Mouse (Mus musculus) liver, adult 2 months (tissue): Measurements from ENCODE around the gene Actl6b. TPM values are rescaled to one million over a fixed set of nuclear protein-coding genes. Genes with fewer than 3 reads are reported as not detected.

Source experiments
- DNase-seq: peaks from one replicate; pipeline ENCODE4 v3.0.0-alpha.2; 2011; ENCODE audit warnings: low read depth, low spot score; ENCODE audit errors: extremely low read depth
- H3K27ac ChIP-seq: fragments of 200-500 bp; replicated peaks from 2 replicates; pipeline ENCODE4 v1.5.1; 2012; ENCODE audit warnings: low read depth, mild to moderate bottlenecking, control low read depth, inconsistent platforms, low read length; ENCODE audit not compliant: insufficient read depth
- H3K27me3 ChIP-seq: fragments of 200-500 bp; 2 replicates; pipeline ENCODE4 v1.6.1; 2012; ENCODE audit warnings: mild to moderate bottlenecking, moderate library complexity, low read length, inconsistent platforms; ENCODE audit not compliant: control insufficient read depth, insufficient read depth
- H3K36me3 ChIP-seq: fragments of 200-500 bp; 2 replicates; pipeline ENCODE4 v1.6.1; 2012; ENCODE audit warnings: low read length, inconsistent platforms; ENCODE audit not compliant: control insufficient read depth, insufficient read depth
- H3K4me1 ChIP-seq: fragments of 200-500 bp; 2 replicates; pipeline ENCODE4 v1.6.1; 2011; ENCODE audit warnings: low read length; ENCODE audit not compliant: control insufficient read depth, insufficient read depth
- H3K4me3 ChIP-seq: fragments of 200-500 bp; 2 replicates; pipeline ENCODE4 v1.5.1; 2011; ENCODE audit warnings: low read depth, mild to moderate bottlenecking, control low read depth, low read length, moderate library complexity; ENCODE audit not compliant: insufficient read depth
- H3K79me2 ChIP-seq: fragments of 200-500 bp; 2 replicates; pipeline ENCODE4 v1.6.1; 2012; ENCODE audit warnings: inconsistent platforms, mild to moderate bottlenecking, low read length, moderate library complexity; ENCODE audit not compliant: control insufficient read depth, insufficient read depth
- H3K9ac ChIP-seq: fragments of 200-500 bp; 2 replicates; pipeline ENCODE4 v1.6.1; 2012; ENCODE audit warnings: low read depth, mild to moderate bottlenecking, control low read depth, inconsistent platforms, low read length
- CTCF ChIP-seq: fragments of 200-500 bp; IDR thresholded peaks from 2 replicates; pipeline ENCODE4 v1.5.1; 2011; ENCODE audit warnings: low read depth, low read length, control low read depth
- POLR2A ChIP-seq: fragments of 200-500 bp; IDR thresholded peaks from 2 replicates; pipeline ENCODE4 v1.6.1; 2011; ENCODE audit warnings: low read length, control low read depth; ENCODE audit not compliant: insufficient read depth; ENCODE audit errors: extremely low read depth
- WGBS: fragments of 180-500 bp; shearing (Covaris S2); methylation state at CpG from one replicate; pipeline ENCODE4 v1.1.7; 2018; 5-methylcytosine and 5-hydroxymethylcytosine counted together
- polyA plus RNA-seq: library from polyadenylated mRNA; depleted of rRNA; stranded (reverse); fragments of >200 nt; gene quantifications from 2 replicates; pipeline ENCODE4 v1.2.3, GENCODE M21; 2012
- total RNA-seq: library from RNA; depleted of rRNA; stranded (reverse); fragments of >200 nt; gene quantifications from 2 replicates; pipeline ENCODE4 v1.2.3, GENCODE M21; 2014

The Actl6b gene
- total and polyA plus RNA-seq, 2 experiments, result not detected

GRCm38 (mm10) chr5:137597625-137598024 lies 44.3 kb downstream of the Actl6b start:
- Histone ChIP-seq H3K27ac (no peak overlapping the region), H3K27me3 (no peaks in the 10 kb centered on the region), H3K9ac (no peak overlapping the region), H3K4me3 (no peak overlapping the region), H3K4me1 (peaks cover 21% of the 10 kb centered on the region), H3K79me2 (peaks cover 7% of the 10 kb centered on the region; the same call in 1 of the 2 replicates), H3K36me3 (no peaks in the 10 kb centered on the region)
- WGBS, result 93% methylated on average over 6 of the region's 6 CpGs
- DNase-seq, result no peak
- TF ChIP-seq CTCF (no peak), POLR2A (no peak)

GRCm38 (mm10) chr5:137598100-137598826 lies 44.9 kb downstream of the Actl6b start:
- 73% methylated on average over 2 of the region's 2 CpGs for WGBS
- Histone ChIP-seq H3K79me2 (peaks cover 9% of the 10 kb centered on the region; the same call in 1 of the 2 replicates), H3K27ac (no peak overlapping the region), H3K36me3 (no peaks in the 10 kb centered on the region), H3K27me3 (no peaks in the 10 kb centered on the region), H3K4me1 (peaks cover 17% of the 10 kb centered on the region), H3K9ac (no peak overlapping the region), H3K4me3 (no peak overlapping the region)
- DNase-seq, result no peak
- no peak for TF ChIP-seq CTCF
- TF ChIP-seq POLR2A, result no peak

DNA sequence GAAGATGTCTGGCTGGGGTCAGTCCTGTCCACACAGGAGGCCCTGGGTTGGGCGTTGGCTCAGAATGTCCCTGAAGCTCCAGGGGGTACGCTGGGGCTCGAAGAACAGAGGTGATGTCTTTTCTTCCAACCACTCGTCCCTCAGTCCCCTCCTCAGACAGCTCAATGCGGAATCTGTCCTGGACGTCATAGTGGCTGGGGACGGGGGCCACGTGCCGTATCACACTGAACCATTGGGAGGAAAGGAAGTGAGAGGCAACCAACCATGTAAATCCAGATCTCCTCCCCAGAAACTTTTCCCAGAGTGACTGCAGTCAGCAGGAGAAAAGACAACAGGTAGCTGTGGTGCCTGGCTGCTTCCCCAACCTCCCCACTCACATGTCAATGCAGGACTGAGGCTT lies 46.3 kb downstream of the Actl6b start:
- H3K9ac ChIP-seq, result peak overlapping the region; percentile 74
- DNase-seq, result no peak
- WGBS, result 62% methylated on average over 9 of the region's 9 CpGs
- peaks cover 17% of the 10 kb centered on the region for H3K4me1 ChIP-seq
- no peak overlapping the region; the same call in 1 of the 2 replicates for H3K27ac ChIP-seq
- TF ChIP-seq CTCF (no peak), POLR2A (no peak)
- peak overlapping the region; percentile 68 for H3K4me3 ChIP-seq
- H3K36me3 ChIP-seq, result no peaks in the 10 kb centered on the region
- no peaks in the 10 kb centered on the region for H3K27me3 ChIP-seq
- H3K79me2 ChIP-seq, result peaks cover 9% of the 10 kb centered on the region; the same call in 1 of the 2 replicates

- no peak for TF ChIP-seq CTCF
- no peak for TF ChIP-seq POLR2A
- no peak for DNase-seq
- WGBS, result under 1% methylated on average over 19 of the region's 19 CpGs
- Histone ChIP-seq H3K4me3 (peak overlapping the region; percentile 68), H3K9ac (peak overlapping the region; percentile 74), H3K36me3 (no peaks in the 10 kb centered on the region), H3K27ac (peak overlapping the region; percentile 52), H3K27me3 (no peaks in the 10 kb centered on the region), H3K79me2 (peaks cover 9% of the 10 kb centered on the region; the same call in 1 of the 2 replicates), H3K4me1 (peaks cover 17% of the 10 kb centered on the region)
Measured at GRCm38 (mm10) chr5:137600281-137600618, 46.9 kb downstream of the Actl6b start.

DNA sequence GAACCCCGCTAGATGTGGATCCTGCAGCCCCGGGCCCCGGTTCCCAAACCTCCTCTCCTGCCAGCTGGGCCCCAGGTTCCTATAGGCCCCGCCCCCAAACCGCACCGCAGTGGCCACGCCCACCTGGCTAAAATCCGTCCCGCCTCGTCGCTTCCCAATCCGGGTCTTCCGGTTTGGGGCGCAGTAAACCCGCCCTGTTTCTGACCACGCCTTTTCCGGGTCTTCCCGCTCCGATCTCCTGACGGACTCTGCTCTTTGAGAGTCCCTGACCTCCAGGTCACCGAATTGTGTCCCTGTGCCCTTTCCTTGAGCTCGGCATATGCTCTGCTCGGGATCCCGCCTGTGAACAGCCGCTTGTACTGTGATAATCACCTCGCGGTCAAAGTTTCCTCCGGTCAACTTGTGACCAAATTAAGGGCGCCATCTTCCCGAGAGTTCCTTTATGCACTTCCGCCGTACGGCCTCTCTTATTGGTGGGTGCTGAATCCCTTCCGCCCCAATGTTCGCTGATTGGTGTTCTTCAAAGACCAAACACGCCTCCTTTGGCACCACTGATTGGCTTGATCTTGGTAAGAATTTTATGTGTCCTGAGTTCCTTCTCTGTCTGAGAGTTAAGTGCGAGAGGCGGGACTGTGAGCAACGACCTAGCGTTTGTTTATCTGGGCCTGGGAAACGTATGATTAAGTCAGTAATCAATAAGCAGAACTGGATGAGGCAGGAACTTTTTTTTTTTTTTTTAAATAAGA lies 47.5 kb downstream of the Actl6b start, which contains the start of gene Mospd3:
Mospd3 (minus strand) TSS at position 440 of the 746 bp plus-strand sequence.
- peak; percentile 100 for DNase-seq
- Histone ChIP-seq H3K4me3 (peak within 1 kb of the TSS; percentile 69), H3K27ac (peak within 1 kb of the TSS; percentile 85), H3K9ac (peak within 1 kb of the TSS; percentile 76), H3K4me1 (peaks cover 17% of the 10 kb centered on the region), H3K27me3 (no peaks in the 10 kb centered on the region), H3K36me3 (no peaks in the 10 kb centered on the region), H3K79me2 (peaks cover 9% of the 10 kb centered on the region; the same call in 1 of the 2 replicates)
- TF ChIP-seq CTCF (no peak), POLR2A (peak; percentile 74; the same call in 1 of the 2 replicates)
- under 1% methylated on average over 41 of the region's 41 CpGs for WGBS

GRCm38 (mm10) chr5:137601365-137601729 lies 48.0 kb downstream of the Actl6b start:
- peaks cover 17% of the 10 kb centered on the region for H3K4me1 ChIP-seq
- no peaks in the 10 kb centered on the region for H3K36me3 ChIP-seq
- H3K79me2 ChIP-seq, result peaks cover 9% of the 10 kb centered on the region; the same call in 1 of the 2 replicates
- H3K27me3 ChIP-seq, result no peaks in the 10 kb centered on the region
- peak overlapping the region; percentile 76 for H3K9ac ChIP-seq
- DNase-seq, result no peak
- WGBS, result under 1% methylated on average over 22 of the region's 22 CpGs
- TF ChIP-seq CTCF (no peak), POLR2A (no peak)
- H3K27ac ChIP-seq, result peak overlapping the region; percentile 79
- peak overlapping the region; percentile 69 for H3K4me3 ChIP-seq
